In the genomic region with DNA sequence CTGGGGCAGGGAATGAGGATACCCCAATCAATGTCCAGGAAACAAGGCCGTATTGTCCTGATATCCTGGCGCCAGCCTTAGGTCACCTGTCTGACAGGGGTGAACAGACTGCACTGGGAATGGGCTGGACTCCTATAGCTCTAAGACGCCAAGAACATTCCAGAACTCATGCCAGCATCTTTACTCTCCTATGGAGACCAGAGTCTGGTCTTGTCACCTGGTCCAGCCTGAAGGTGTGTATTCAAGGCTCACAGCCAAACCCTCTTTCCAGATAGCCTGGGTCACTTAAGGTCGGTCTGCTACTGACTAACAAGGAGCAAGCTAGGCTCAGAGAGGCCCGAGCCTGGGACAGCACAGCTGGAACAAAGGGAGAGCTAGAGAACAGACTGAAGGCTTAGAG, we compare ENCODE assay signal across 25 mouse cellular contexts.
DNase-seq lines count a peak whose midpoint lies in the region; ATAC-seq and TF ChIP-seq lines count a peak whose summit lies in the region.
"Had no signal": no experiment of that assay in that cellular context is flagged by ENCODE, and none has a peak within 500 bp of the region (broad histone marks: within the 10 kb centered on the region; RNA-seq: fewer than 3 reads in every experiment).

No protein-coding gene starts in this region.

- 57% methylated on average over 5 of the region's 5 CpGs for WGBS in kidney, adult 2 months

- no peaks in the 10 kb centered on the region for H3K27me3 ChIP-seq in kidney, adult 2 months (replicated peaks; ENCODE audit: control insufficient read depth, insufficient read depth, low read length)
- H3K27me3 ChIP-seq: heart, embryonic 13.5 days had no signal

- DNase-seq in cerebellum, adult 11 months = no peak
- DNase-seq in kidney, adult 2 months = peak; percentile 46
- DNase-seq in kidney, postnatal 25 days = no peak
- peak; percentile 76 for DNase-seq in brain, adult 2 months (ENCODE audit: low read depth, low spot score)
- DNase-seq in cerebellum, postnatal 25 days = peak; percentile 55 to 56
- DNase-seq in heart, adult 8-10 months (ENCODE audit: low spot score) = no peak
- DNase-seq in right cerebral cortex, postnatal 36 days (ENCODE audit: low spot score in 2 of 2) = no peak
- DNase-seq: adrenal gland, adult 8-10 months; gastrocnemius, adult 2 months; gastrocnemius, postnatal 36 days; heart, adult 2 months; kidney, adult 18-20 months; kidney, postnatal 4 days; layer of hippocampus, postnatal 36 days; left cerebral cortex, postnatal 4 days; lung, embryonic 14.5 days; midbrain, embryonic 14.5 days; thymus, adult 2 months; thymus, postnatal 36 days had no signal

- H3K4me1 ChIP-seq in kidney, adult 2 months (ENCODE audit: control insufficient read depth, insufficient read depth, low read length) = no peaks in the 10 kb centered on the region

- no peak for TF ChIP-seq CTCF in kidney, adult 2 months (conservative IDR thresholded peaks at IDR 0.05; ENCODE audit: insufficient read depth, insufficient read length, low read depth, low read length)

- no peaks in the 10 kb centered on the region for H3K36me3 ChIP-seq in kidney, adult 2 months (ENCODE audit: control insufficient read depth, insufficient read depth, low read length)
- H3K36me3 ChIP-seq: G1E had no signal

- H3K4me3 ChIP-seq in kidney, adult 2 months (ENCODE audit: insufficient read depth, low read depth, low read length) = no peak overlapping the region
- H3K4me3 ChIP-seq: gastrocnemius, adult 2 months; heart, adult 2 months; heart, embryonic 13.5 days had no signal

- no peak for TF ChIP-seq POLR2A in kidney, adult 2 months (IDR thresholded peaks at IDR 0.05; ENCODE audit: low read depth, low read length)

- H3K27ac ChIP-seq in kidney, adult 2 months (ENCODE audit: insufficient read depth, low read depth, low read length) = no peak overlapping the region
- H3K27ac ChIP-seq: gastrocnemius, adult 2 months; heart, adult 2 months; heart, embryonic 13.5 days; hindbrain, embryonic 14.5 days; liver, embryonic 14.5 days had no signal

- ATAC-seq in cerebellum, adult (ENCODE audit: insufficient number of reproducible peaks, low FRiP score, low TSS enrichment) = peak; percentile 2; the same call in 1 of the 2 replicates
- ATAC-seq: forebrain, embryonic 16.5 days had no signal

Comparison
In these comparisons a context has a peak if more than half of its experiments do, and no peak if none do; other contexts are left out.
1. DNase-seq: peak in kidney, adult 2 months (single experiment), brain, adult 2 months (single experiment) and cerebellum, postnatal 25 days (2 of 2); none in cerebellum, adult 11 months (single experiment), kidney, postnatal 25 days (0 of 2), heart, adult 8-10 months (single experiment) and right cerebral cortex, postnatal 36 days (0 of 2).